Mouse (Mus musculus) midbrain, embryonic 13.5 days (tissue): ENCODE measurements around the gene Cps1. TPM values are rescaled to one million over a fixed set of nuclear protein-coding genes. Genes with fewer than 3 reads are reported as not detected.

Experiments
- ATAC-seq: fragments of 200-750 bp; cut with Nextera tagmentation; 2 replicates; pipeline ENCODE4 v1.8.0; 2017; ENCODE audit warnings: mild to moderate bottlenecking, moderate TSS enrichment, moderate library complexity
- H3K27ac ChIP-seq: fragments of 300-500 bp; sonication (generic); 2 replicates; pipeline ENCODE4 v1.5.1; 2015; ENCODE audit warnings: inconsistent platforms, mild to moderate bottlenecking, moderate library complexity
- H3K27me3 ChIP-seq: fragments of 300-500 bp; sonication (generic); 2 replicates; pipeline ENCODE4 v1.6.1; 2015; ENCODE audit warnings: mild to moderate bottlenecking, inconsistent platforms
- H3K36me3 ChIP-seq: fragments of 300-500 bp; sonication (generic); 2 replicates; pipeline ENCODE4 v1.6.1; 2015; ENCODE audit warnings: mild to moderate bottlenecking, inconsistent platforms
- H3K4me1 ChIP-seq: fragments of 300-500 bp; sonication (generic); replicated peaks from 2 replicates; pipeline ENCODE4 v1.6.1; 2015; ENCODE audit warnings: inconsistent platforms
- H3K4me2 ChIP-seq: fragments of 300-500 bp; sonication (generic); replicated peaks from 2 replicates; pipeline ENCODE4 v1.6.1; 2015; ENCODE audit warnings: moderate library complexity, mild to moderate bottlenecking, inconsistent platforms
- H3K4me3 ChIP-seq: fragments of 300-500 bp; sonication (generic); replicated peaks from 2 replicates; pipeline ENCODE4 v1.5.1; 2015; ENCODE audit warnings: mild to moderate bottlenecking, inconsistent platforms
- H3K9ac ChIP-seq: fragments of 300-500 bp; sonication (generic); replicated peaks from 2 replicates; pipeline ENCODE4 v1.6.1; 2015; ENCODE audit warnings: mild to moderate bottlenecking, inconsistent platforms
- H3K9me3 ChIP-seq: fragments of 300-500 bp; sonication (generic); 2 replicates; pipeline ENCODE4 v1.6.1; 2016; ENCODE audit warnings: mild to moderate bottlenecking, inconsistent platforms
- WGBS: fragments of 180-500 bp; shearing (Covaris S2); methylation state at CpG from one replicate; pipeline ENCODE4 v1.1.7; 2015; 5-methylcytosine and 5-hydroxymethylcytosine counted together
- polyA plus RNA-seq: library from polyadenylated mRNA; unstranded; fragments of >200 nt; fragmentation: Nextera tagmentation; extraction: Ambion mirVana; gene quantifications from 2 replicates; pipeline ENCODE4 v1.2.1, GENCODE M21; 2015

The Cps1 gene
- polyA plus RNA-seq, 1 experiment from 2014 or later = 0.48 TPM

- Histone ChIP-seq H3K27ac (no peak overlapping the region), H3K9ac (no peak overlapping the region), H3K4me1 (no peaks in the 10 kb centered on the region), H3K27me3 (no peaks in the 10 kb centered on the region), H3K36me3 (no peaks in the 10 kb centered on the region), H3K4me3 (no peak overlapping the region), H3K4me2 (0 out of 2 replicates have a peak overlapping the region, but pooled peaks have one; percentile 19), H3K9me3 (no peaks in the 10 kb centered on the region)
- 9% methylated on average over 8 of the region's 8 CpGs for WGBS
- ATAC-seq = no peak
These were observed 21.1 kb downstream of the Cps1 start for GRCm38 (mm10) chr1:67143939-67144338.

GRCm38 (mm10) chr1:67151246-67151645 lies 28.4 kb downstream of the Cps1 start:
- no peak overlapping the region for H3K4me2 ChIP-seq
- WGBS = 71% methylated on average over 3 of the region's 3 CpGs
- no peak overlapping the region for H3K4me3 ChIP-seq
- H3K9me3 ChIP-seq = peaks cover 5% of the 10 kb centered on the region; the same call in 1 of the 2 replicates
- H3K27me3 ChIP-seq = no peaks in the 10 kb centered on the region
- H3K36me3 ChIP-seq = no peaks in the 10 kb centered on the region
- H3K4me1 ChIP-seq = no peaks in the 10 kb centered on the region
- no peak overlapping the region for H3K9ac ChIP-seq
- no peak overlapping the region for H3K27ac ChIP-seq
- no peak for ATAC-seq

GRCm38 (mm10) chr1:67167283-67167682 lies 44.5 kb downstream of the Cps1 start:
- no peak overlapping the region for H3K4me2 ChIP-seq
- H3K27ac ChIP-seq = no peak overlapping the region
- no peaks in the 10 kb centered on the region for H3K27me3 ChIP-seq
- no peak for ATAC-seq
- no peak overlapping the region for H3K4me3 ChIP-seq
- 82% methylated on average over 4 of the region's 4 CpGs for WGBS
- H3K36me3 ChIP-seq = no peaks in the 10 kb centered on the region
- no peak overlapping the region for H3K9ac ChIP-seq
- H3K4me1 ChIP-seq = no peaks in the 10 kb centered on the region
- no peaks in the 10 kb centered on the region for H3K9me3 ChIP-seq

- Histone ChIP-seq H3K9me3 (no peaks in the 10 kb centered on the region), H3K4me3 (no peak overlapping the region), H3K27me3 (no peaks in the 10 kb centered on the region), H3K9ac (no peak overlapping the region), H3K4me1 (0 out of 2 replicates have a peak, but pooled peaks cover 2% of the 10 kb centered on the region), H3K4me2 (no peak overlapping the region), H3K36me3 (no peaks in the 10 kb centered on the region), H3K27ac (no peak overlapping the region)
- WGBS = 10% methylated on average over 7 of the region's 7 CpGs
- ATAC-seq = peak; percentile 45; the same call in 1 of the 2 replicates
These were observed 58.3 kb downstream of the Cps1 start for GRCm38 (mm10) chr1:67181165-67181564.

GRCm38 (mm10) chr1:67182201-67182600 lies 59.4 kb downstream of the Cps1 start:
- 0 out of 2 replicates have a peak, but pooled peaks cover 2% of the 10 kb centered on the region for H3K4me1 ChIP-seq
- no peaks in the 10 kb centered on the region for H3K9me3 ChIP-seq
- WGBS = 89% methylated on average over 7 of the region's 7 CpGs
- H3K4me2 ChIP-seq = no peak overlapping the region
- H3K4me3 ChIP-seq = no peak overlapping the region
- no peak for ATAC-seq
- no peak overlapping the region for H3K27ac ChIP-seq
- H3K27me3 ChIP-seq = no peaks in the 10 kb centered on the region
- H3K36me3 ChIP-seq = no peaks in the 10 kb centered on the region
- H3K9ac ChIP-seq = no peak overlapping the region

GRCm38 (mm10) chr1:67183532-67183931 lies 60.7 kb downstream of the Cps1 start:
- H3K9ac ChIP-seq = no peak overlapping the region
- 0 out of 2 replicates have a peak, but pooled peaks cover 2% of the 10 kb centered on the region for H3K4me1 ChIP-seq
- no peaks in the 10 kb centered on the region for H3K9me3 ChIP-seq
- H3K4me2 ChIP-seq = no peak overlapping the region
- WGBS = 83% methylated on average over 6 of the region's 6 CpGs
- no peak for ATAC-seq
- H3K27ac ChIP-seq = no peak overlapping the region
- no peak overlapping the region for H3K4me3 ChIP-seq
- H3K36me3 ChIP-seq = no peaks in the 10 kb centered on the region
- no peaks in the 10 kb centered on the region for H3K27me3 ChIP-seq

GRCm38 (mm10) chr1:67184134-67184533 lies 61.3 kb downstream of the Cps1 start:
- ATAC-seq = no peak
- Histone ChIP-seq H3K4me1 (no peaks in the 10 kb centered on the region), H3K27ac (no peak overlapping the region), H3K4me2 (no peak overlapping the region), H3K4me3 (no peak overlapping the region), H3K9ac (no peak overlapping the region), H3K9me3 (no peaks in the 10 kb centered on the region), H3K36me3 (no peaks in the 10 kb centered on the region), H3K27me3 (no peaks in the 10 kb centered on the region)
- WGBS = 79% methylated on average over 3 of the region's 3 CpGs

GRCm38 (mm10) chr1:67197335-67197734 lies 74.5 kb downstream of the Cps1 start:
- Histone ChIP-seq H3K9me3 (no peaks in the 10 kb centered on the region), H3K4me2 (no peak overlapping the region), H3K4me3 (no peak overlapping the region), H3K36me3 (no peaks in the 10 kb centered on the region), H3K27me3 (no peaks in the 10 kb centered on the region), H3K9ac (no peak overlapping the region), H3K27ac (no peak overlapping the region), H3K4me1 (no peaks in the 10 kb centered on the region)
- no peak for ATAC-seq
- 94% methylated on average over 2 of the region's 2 CpGs for WGBS

- Histone ChIP-seq H3K27ac (no peak overlapping the region), H3K36me3 (no peaks in the 10 kb centered on the region), H3K4me2 (no peak overlapping the region), H3K9ac (no peak overlapping the region), H3K4me1 (peaks cover 7% of the 10 kb centered on the region), H3K9me3 (no peaks in the 10 kb centered on the region), H3K4me3 (no peak overlapping the region), H3K27me3 (no peaks in the 10 kb centered on the region)
- ATAC-seq = peak; percentile 55; the same call in 1 of the 2 replicates
- 22% methylated on average over 2 of the region's 2 CpGs for WGBS
These were observed 95.6 kb downstream of the Cps1 start for GRCm38 (mm10) chr1:67218339-67218944.

GRCm38 (mm10) chr1:67223666-67224065 lies 100.8 kb downstream of the Cps1 start:
- Histone ChIP-seq H3K27ac (no peak overlapping the region), H3K4me3 (no peak overlapping the region), H3K9me3 (no peaks in the 10 kb centered on the region), H3K4me2 (no peak overlapping the region), H3K9ac (no peak overlapping the region), H3K36me3 (no peaks in the 10 kb centered on the region), H3K4me1 (peaks cover 3% of the 10 kb centered on the region), H3K27me3 (no peaks in the 10 kb centered on the region)
- WGBS = 59% methylated on average over 7 of the region's 7 CpGs
- no peak for ATAC-seq

- H3K9ac ChIP-seq = no peak overlapping the region
These were observed 112.0 kb downstream of the Cps1 start for GRCm38 (mm10) chr1:67234861-67235260.

GRCm38 (mm10) chr1:67235468-67236217 lies 112.8 kb downstream of the Cps1 start:
- Histone ChIP-seq H3K4me1 (no peaks in the 10 kb centered on the region), H3K4me3 (no peak overlapping the region), H3K36me3 (no peaks in the 10 kb centered on the region), H3K9me3 (no peaks in the 10 kb centered on the region), H3K27ac (no peak overlapping the region), H3K9ac (no peak overlapping the region), H3K27me3 (no peaks in the 10 kb centered on the region), H3K4me2 (no peak overlapping the region)
- 67% methylated on average over 7 of the region's 7 CpGs for WGBS
- no peak for ATAC-seq

More at GRCm38 (mm10) chr1:67234861-67235260, 112.0 kb downstream of the Cps1 start:
- no peak overlapping the region for H3K4me3 ChIP-seq
- no peak overlapping the region for H3K27ac ChIP-seq
- WGBS = 89% methylated on average over 2 of the region's 2 CpGs
- H3K27me3 ChIP-seq = no peaks in the 10 kb centered on the region
- H3K36me3 ChIP-seq = no peaks in the 10 kb centered on the region
- no peak for ATAC-seq
- no peaks in the 10 kb centered on the region for H3K4me1 ChIP-seq
- H3K9me3 ChIP-seq = no peaks in the 10 kb centered on the region
- H3K4me2 ChIP-seq = no peak overlapping the region
